Mouse (Mus musculus) liver, adult 2 months (tissue): ENCODE measurements around the gene Ripply3. TPM values are rescaled to one million over a fixed set of nuclear protein-coding genes. Genes with fewer than 3 reads are reported as not detected.

Experiments used
- DNase-seq: peaks from one replicate; pipeline ENCODE4 v3.0.0-alpha.2; 2011; ENCODE audit warnings: low read depth, low spot score; ENCODE audit errors: extremely low read depth
- H3K27ac ChIP-seq: fragments of 200-500 bp; replicated peaks from 2 replicates; pipeline ENCODE4 v1.5.1; 2012; ENCODE audit warnings: low read depth, mild to moderate bottlenecking, control low read depth, inconsistent platforms, low read length; ENCODE audit not compliant: insufficient read depth
- H3K27me3 ChIP-seq: fragments of 200-500 bp; 2 replicates; pipeline ENCODE4 v1.6.1; 2012; ENCODE audit warnings: mild to moderate bottlenecking, moderate library complexity, low read length, inconsistent platforms; ENCODE audit not compliant: control insufficient read depth, insufficient read depth
- H3K36me3 ChIP-seq: fragments of 200-500 bp; 2 replicates; pipeline ENCODE4 v1.6.1; 2012; ENCODE audit warnings: low read length, inconsistent platforms; ENCODE audit not compliant: control insufficient read depth, insufficient read depth
- H3K4me1 ChIP-seq: fragments of 200-500 bp; 2 replicates; pipeline ENCODE4 v1.6.1; 2011; ENCODE audit warnings: low read length; ENCODE audit not compliant: control insufficient read depth, insufficient read depth
- H3K4me3 ChIP-seq: fragments of 200-500 bp; 2 replicates; pipeline ENCODE4 v1.5.1; 2011; ENCODE audit warnings: low read depth, mild to moderate bottlenecking, control low read depth, low read length, moderate library complexity; ENCODE audit not compliant: insufficient read depth
- H3K79me2 ChIP-seq: fragments of 200-500 bp; 2 replicates; pipeline ENCODE4 v1.6.1; 2012; ENCODE audit warnings: inconsistent platforms, mild to moderate bottlenecking, low read length, moderate library complexity; ENCODE audit not compliant: control insufficient read depth, insufficient read depth
- H3K9ac ChIP-seq: fragments of 200-500 bp; 2 replicates; pipeline ENCODE4 v1.6.1; 2012; ENCODE audit warnings: low read depth, mild to moderate bottlenecking, control low read depth, inconsistent platforms, low read length
- CTCF ChIP-seq: fragments of 200-500 bp; IDR thresholded peaks from 2 replicates; pipeline ENCODE4 v1.5.1; 2011; ENCODE audit warnings: low read depth, low read length, control low read depth
- POLR2A ChIP-seq: fragments of 200-500 bp; IDR thresholded peaks from 2 replicates; pipeline ENCODE4 v1.6.1; 2011; ENCODE audit warnings: low read length, control low read depth; ENCODE audit not compliant: insufficient read depth; ENCODE audit errors: extremely low read depth
- WGBS: fragments of 180-500 bp; shearing (Covaris S2); methylation state at CpG from one replicate; pipeline ENCODE4 v1.1.7; 2018; 5-methylcytosine and 5-hydroxymethylcytosine counted together
- polyA plus RNA-seq: library from polyadenylated mRNA; depleted of rRNA; stranded (reverse); fragments of >200 nt; gene quantifications from 2 replicates; pipeline ENCODE4 v1.2.3, GENCODE M21; 2012
- total RNA-seq: library from RNA; depleted of rRNA; stranded (reverse); fragments of >200 nt; gene quantifications from 2 replicates; pipeline ENCODE4 v1.2.3, GENCODE M21; 2014

Gene Ripply3
- total and polyA plus RNA-seq, 2 experiments: 0.74 to 0.99 TPM

- DNase-seq: no peak
- no peak overlapping the region for H3K27ac ChIP-seq
- peak overlapping the region; percentile 27; the same call in 1 of the 2 replicates for H3K4me3 ChIP-seq
- 24% methylated on average over 30 of the region's 30 CpGs for WGBS
- no peaks in the 10 kb centered on the region for H3K79me2 ChIP-seq
- H3K4me1 ChIP-seq: peaks cover 5% of the 10 kb centered on the region; the same call in 1 of the 2 replicates
- H3K9ac ChIP-seq: peak overlapping the region; percentile 53; the same call in 1 of the 2 replicates
- no peaks in the 10 kb centered on the region for H3K36me3 ChIP-seq
- TF ChIP-seq CTCF (peak; percentile 45), POLR2A (no peak)
- no peaks in the 10 kb centered on the region for H3K27me3 ChIP-seq
Measured at GRCm38 (mm10) chr16:94302274-94303202, 25.7 kb upstream of the Ripply3 start.

- Histone ChIP-seq H3K4me3 (no peak overlapping the region), H3K27me3 (no peaks in the 10 kb centered on the region), H3K36me3 (no peaks in the 10 kb centered on the region), H3K27ac (no peak overlapping the region), H3K4me1 (peaks cover 5% of the 10 kb centered on the region; the same call in 1 of the 2 replicates), H3K79me2 (no peaks in the 10 kb centered on the region), H3K9ac (no peak overlapping the region)
- TF ChIP-seq POLR2A (no peak), CTCF (no peak)
- 33% methylated on average over 6 of the region's 6 CpGs for WGBS
- DNase-seq: no peak
Measured at GRCm38 (mm10) chr16:94303203-94303535, 25.1 kb upstream of the Ripply3 start.

- no peak for DNase-seq
- peaks cover 2% of the 10 kb centered on the region for H3K4me1 ChIP-seq
- 49% methylated on average over 6 of the region's 6 CpGs for WGBS
- no peak overlapping the region for H3K27ac ChIP-seq
- H3K27me3 ChIP-seq: no peaks in the 10 kb centered on the region
- H3K79me2 ChIP-seq: peaks cover 3% of the 10 kb centered on the region; the same call in 1 of the 2 replicates
- TF ChIP-seq POLR2A: no peak
- TF ChIP-seq CTCF: no peak
- H3K4me3 ChIP-seq: no peak overlapping the region
- H3K9ac ChIP-seq: no peak overlapping the region
- H3K36me3 ChIP-seq: no peaks in the 10 kb centered on the region
Measured at GRCm38 (mm10) chr16:94307526-94307925, 20.7 kb upstream of the Ripply3 start.

GRCm38 (mm10) chr16:94307942-94308341, 20.3 kb upstream of the Ripply3 start:
- H3K4me3 ChIP-seq: no peak overlapping the region
- peaks cover 3% of the 10 kb centered on the region; the same call in 1 of the 2 replicates for H3K79me2 ChIP-seq
- 63% methylated on average over 6 of the region's 6 CpGs for WGBS
- no peaks in the 10 kb centered on the region for H3K27me3 ChIP-seq
- TF ChIP-seq CTCF (no peak), POLR2A (no peak)
- no peak overlapping the region for H3K9ac ChIP-seq
- DNase-seq: no peak
- H3K4me1 ChIP-seq: peaks cover 2% of the 10 kb centered on the region
- H3K36me3 ChIP-seq: no peaks in the 10 kb centered on the region
- no peak overlapping the region for H3K27ac ChIP-seq

- H3K9ac ChIP-seq: no peak overlapping the region
- WGBS: 98% methylated on average over 4 of the region's 4 CpGs
- H3K27me3 ChIP-seq: no peaks in the 10 kb centered on the region
- no peak for DNase-seq
- H3K4me1 ChIP-seq: peaks cover 7% of the 10 kb centered on the region
- peaks cover 3% of the 10 kb centered on the region; the same call in 1 of the 2 replicates for H3K79me2 ChIP-seq
- TF ChIP-seq POLR2A (no peak), CTCF (no peak)
- H3K27ac ChIP-seq: no peak overlapping the region
- no peaks in the 10 kb centered on the region for H3K36me3 ChIP-seq
- H3K4me3 ChIP-seq: no peak overlapping the region
Measured at GRCm38 (mm10) chr16:94309025-94309424, 19.2 kb upstream of the Ripply3 start.

GRCm38 (mm10) chr16:94311416-94311815, 16.8 kb upstream of the Ripply3 start:
- no peak overlapping the region for H3K9ac ChIP-seq
- H3K36me3 ChIP-seq: no peaks in the 10 kb centered on the region
- H3K27me3 ChIP-seq: no peaks in the 10 kb centered on the region
- 40% methylated on average over 1 of the region's 1 CpGs for WGBS
- H3K4me1 ChIP-seq: peaks cover 8% of the 10 kb centered on the region
- no peak overlapping the region for H3K4me3 ChIP-seq
- H3K79me2 ChIP-seq: peaks cover 3% of the 10 kb centered on the region; the same call in 1 of the 2 replicates
- TF ChIP-seq CTCF (no peak), POLR2A (no peak)
- no peak overlapping the region for H3K27ac ChIP-seq
- no peak for DNase-seq
